Mouse (Mus musculus) forebrain, postnatal 0 days (tissue): ENCODE measurements around the gene Unkl. TPM values are rescaled to one million over a fixed set of nuclear protein-coding genes. Genes with fewer than 3 reads are reported as not detected.

Experiments used
- ATAC-seq: fragments of 200-750 bp; cut with Nextera tagmentation; 2 replicates; pipeline ENCODE4 v1.8.0; 2017; ENCODE audit warnings: mild to moderate bottlenecking, moderate library complexity
- DNase-seq: peaks from one replicate; pipeline ENCODE4 v3.0.0-alpha.2; 2015
- H3K27ac ChIP-seq: fragments of 300-500 bp; sonication (generic); 2 replicates; pipeline ENCODE4 v1.5.1; 2014; ENCODE audit warnings: low read depth, mild to moderate bottlenecking, antibody characterized with exemption, low read length, moderate library complexity, mixed read lengths
- H3K27me3 ChIP-seq: fragments of 300-500 bp; sonication (generic); 2 replicates; pipeline ENCODE4 v1.6.1; 2014; ENCODE audit warnings: mild to moderate bottlenecking, low read length, mixed read lengths; ENCODE audit not compliant: insufficient read depth
- H3K36me3 ChIP-seq: fragments of 300-500 bp; sonication (generic); 2 replicates; pipeline ENCODE4 v1.6.1; 2014; ENCODE audit warnings: mild to moderate bottlenecking, moderate library complexity; ENCODE audit not compliant: insufficient read depth
- H3K4me1 ChIP-seq: fragments of 300-500 bp; sonication (generic); 2 replicates; pipeline ENCODE4 v1.6.1; 2014; ENCODE audit warnings: antibody characterized with exemption; ENCODE audit not compliant: insufficient read depth
- H3K4me2 ChIP-seq: fragments of 300-500 bp; sonication (generic); 2 replicates; pipeline ENCODE4 v1.6.1; 2014; ENCODE audit warnings: low read depth, mild to moderate bottlenecking, moderate library complexity
- H3K4me3 ChIP-seq: fragments of 300-500 bp; sonication (generic); 2 replicates; pipeline ENCODE4 v1.5.1; 2014; ENCODE audit warnings: low read depth, low read length, mixed read lengths
- H3K9ac ChIP-seq: fragments of 300-500 bp; sonication (generic); 2 replicates; pipeline ENCODE4 v1.6.1; 2014; ENCODE audit warnings: mild to moderate bottlenecking
- H3K9me3 ChIP-seq: fragments of 300-500 bp; sonication (generic); 2 replicates; pipeline ENCODE4 v1.6.1; 2016; ENCODE audit warnings: low read length
- CTCF ChIP-seq: sonication (generic); IDR thresholded peaks from 2 replicates; pipeline ENCODE4 v1.5.1; 2016; ENCODE audit warnings: antibody characterized with exemption, control low read depth, low read depth
- WGBS: fragments of 180-500 bp; shearing (Covaris S2); extraction: QIAGEN DNeasy Blood & Tissue Kit; methylation state at CpG from one replicate; pipeline ENCODE4 v1.1.7; 2014; 5-methylcytosine and 5-hydroxymethylcytosine counted together
- polyA plus RNA-seq: library from polyadenylated mRNA; unstranded; fragments of >200 nt; fragmentation: Nextera tagmentation; extraction: Ambion mirVana; gene quantifications from 2 replicates; pipeline ENCODE4 v1.2.1, GENCODE M21; 2015
- total RNA-seq: library from RNA; depleted of rRNA; stranded (reverse); fragments of >200 nt; gene quantifications from 2 replicates; pipeline ENCODE4 v1.2.3, GENCODE M21; 2014; rRNA removed

Gene Unkl
- total RNA-seq (21.6 and 22.8 TPM in 2 replicates), polyA plus RNA-seq (7.6 and 11.6 TPM in 2 replicates)

DNA sequence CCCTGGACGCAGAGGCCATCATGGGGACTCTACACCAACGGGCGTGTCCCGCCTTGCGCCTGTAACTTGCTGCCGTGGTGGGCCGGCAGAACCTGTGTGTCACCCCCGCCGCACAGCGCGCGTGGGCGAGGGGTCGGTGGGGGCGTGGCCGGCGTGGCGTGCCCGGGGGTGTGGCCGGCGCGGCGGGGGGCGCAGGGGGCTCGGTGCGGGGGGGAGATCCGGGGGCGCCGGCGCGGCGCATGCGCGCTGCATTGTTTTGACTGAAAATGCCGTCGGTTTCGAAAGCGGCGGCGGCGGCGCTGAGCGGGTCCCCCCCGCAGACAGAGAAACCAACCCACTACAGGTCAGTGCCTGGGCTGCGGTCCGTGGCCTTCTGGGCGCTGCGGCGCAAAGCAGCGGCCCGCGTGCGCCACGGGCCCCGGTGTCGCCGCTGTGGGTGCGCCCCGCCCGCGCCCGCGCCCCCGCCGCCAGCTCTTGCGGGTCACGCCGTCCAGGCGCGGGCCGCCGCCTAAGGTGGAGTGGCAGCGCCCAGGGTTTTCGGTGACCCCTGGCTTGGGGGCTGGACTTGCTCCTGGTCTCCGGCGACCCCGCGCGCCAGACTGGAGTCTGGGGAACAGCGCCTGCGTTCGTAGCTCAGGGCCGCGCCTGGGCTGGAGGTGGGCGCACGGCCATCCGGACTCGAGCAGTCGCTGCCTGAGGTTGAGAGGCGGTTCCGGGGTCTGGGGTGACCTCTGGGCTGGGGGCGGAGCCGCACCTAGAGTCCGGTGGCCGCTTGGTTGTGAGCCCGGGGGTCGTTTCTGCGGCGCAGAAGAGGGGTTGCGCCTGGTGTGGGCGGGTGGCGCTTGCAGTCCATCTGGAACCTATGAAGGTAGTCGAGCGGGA is at the start of gene Unkl:
Unkl (plus strand) TSS at position 248 of the 882 bp plus-strand sequence.
- H3K36me3 ChIP-seq, result peaks cover 15% of the 10 kb centered on the region; the same call in 1 of the 2 replicates
- no peaks in the 10 kb centered on the region for H3K27me3 ChIP-seq
- no peak for TF ChIP-seq CTCF
- peak within 1 kb of the TSS; percentile 70 for H3K27ac ChIP-seq
- H3K9ac ChIP-seq, result peak within 1 kb of the TSS; percentile 84
- H3K4me3 ChIP-seq, result peak within 1 kb of the TSS; percentile 96
- H3K4me2 ChIP-seq, result peak within 1 kb of the TSS; percentile 91
- ATAC-seq, result peak; percentile 10; the same call in 1 of the 2 replicates
- peaks cover 8% of the 10 kb centered on the region for H3K4me1 ChIP-seq
- peak; percentile 81 for DNase-seq
- no peaks in the 10 kb centered on the region for H3K9me3 ChIP-seq
- under 1% methylated on average over 76 of the region's 104 CpGs for WGBS

DNA sequence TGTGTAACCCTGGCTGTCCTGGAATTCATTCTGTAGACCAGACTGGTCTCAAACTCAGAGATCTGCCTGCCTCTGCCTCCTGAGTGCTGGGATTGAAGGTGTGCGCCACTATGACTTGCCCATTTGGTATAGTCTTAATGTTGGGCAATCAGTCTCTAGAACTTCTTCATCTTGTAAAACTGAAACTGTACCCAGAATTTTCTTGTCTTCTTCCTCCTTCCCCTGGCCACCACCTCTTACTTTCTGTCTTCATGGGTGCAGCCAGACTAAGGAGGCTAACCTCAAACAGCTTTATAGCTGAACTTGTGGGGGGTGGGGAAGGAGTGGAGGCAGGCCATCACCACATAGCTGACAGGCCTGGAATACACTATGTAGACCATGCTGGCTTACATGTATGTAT is 49.4 kb upstream of the Unkl start:
- Histone ChIP-seq H3K4me1 (peaks cover 9% of the 10 kb centered on the region; the same call in 1 of the 2 replicates), H3K9me3 (no peaks in the 10 kb centered on the region), H3K4me2 (no peak overlapping the region), H3K27ac (no peak overlapping the region), H3K27me3 (no peaks in the 10 kb centered on the region), H3K36me3 (peaks cover 9% of the 10 kb centered on the region; the same call in 1 of the 2 replicates), H3K4me3 (no peak overlapping the region), H3K9ac (no peak overlapping the region)
- no peak for TF ChIP-seq CTCF
- WGBS, result 94% methylated on average over 1 of the region's 1 CpGs
- no peak for ATAC-seq
- no peak for DNase-seq

DNA sequence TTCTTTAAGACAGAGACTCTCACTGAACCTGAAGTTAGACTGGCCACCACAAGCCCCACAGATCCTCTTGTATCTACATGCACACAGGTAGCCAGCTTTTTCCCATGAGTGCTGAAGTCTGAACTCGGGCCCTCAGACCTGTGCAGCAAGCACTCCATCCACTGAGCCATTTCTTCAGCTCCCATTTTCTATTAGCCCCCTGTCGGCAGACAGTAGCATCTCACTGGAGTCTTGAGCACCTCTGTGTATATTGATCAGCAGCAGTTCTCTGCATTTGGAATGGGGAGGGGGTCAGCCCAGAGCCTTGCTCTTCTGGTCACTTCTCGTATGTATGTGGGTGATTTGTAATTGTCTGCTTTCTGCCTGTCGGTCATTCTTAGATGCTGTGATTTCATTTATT is 48.2 kb upstream of the Unkl start:
- ATAC-seq, result no peak
- H3K9ac ChIP-seq, result no peak overlapping the region
- WGBS, result 74% methylated on average over 4 of the region's 4 CpGs

DNA sequence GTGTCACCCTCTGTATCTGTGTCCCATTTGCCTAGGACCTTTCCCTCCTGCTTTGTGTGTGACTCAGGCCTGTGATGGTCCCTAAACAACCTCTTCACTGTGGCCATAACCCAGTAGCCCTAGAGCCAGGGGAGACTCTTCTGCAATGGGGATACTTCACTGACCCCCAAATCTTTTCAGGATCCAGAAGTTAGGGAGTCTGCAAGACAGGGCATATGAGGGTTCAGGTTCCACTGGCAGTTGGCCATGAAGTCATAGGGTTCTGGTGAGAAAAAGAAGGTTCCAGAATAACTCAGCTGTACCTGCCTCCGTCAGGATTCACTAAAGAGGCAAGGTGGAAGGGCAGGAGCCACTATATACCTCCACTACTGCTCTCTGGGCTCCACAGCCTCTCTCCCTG is 26.0 kb upstream of the Unkl start, which contains the start of gene Ccdc154:
Ccdc154 (plus strand) TSS at position 301 of the 400 bp plus-strand sequence.
- peaks cover 32% of the 10 kb centered on the region for H3K36me3 ChIP-seq

More for the DNA sequence above, 48.2 kb upstream of the Unkl start:
- H3K27me3 ChIP-seq, result no peaks in the 10 kb centered on the region
- no peak overlapping the region for H3K4me3 ChIP-seq
- no peak overlapping the region for H3K27ac ChIP-seq
- H3K9me3 ChIP-seq, result no peaks in the 10 kb centered on the region
- peaks cover 18% of the 10 kb centered on the region for H3K36me3 ChIP-seq
- DNase-seq, result no peak
- peak; percentile 53 for TF ChIP-seq CTCF
- H3K4me1 ChIP-seq, result no peaks in the 10 kb centered on the region
- H3K4me2 ChIP-seq, result no peak overlapping the region

DNA sequence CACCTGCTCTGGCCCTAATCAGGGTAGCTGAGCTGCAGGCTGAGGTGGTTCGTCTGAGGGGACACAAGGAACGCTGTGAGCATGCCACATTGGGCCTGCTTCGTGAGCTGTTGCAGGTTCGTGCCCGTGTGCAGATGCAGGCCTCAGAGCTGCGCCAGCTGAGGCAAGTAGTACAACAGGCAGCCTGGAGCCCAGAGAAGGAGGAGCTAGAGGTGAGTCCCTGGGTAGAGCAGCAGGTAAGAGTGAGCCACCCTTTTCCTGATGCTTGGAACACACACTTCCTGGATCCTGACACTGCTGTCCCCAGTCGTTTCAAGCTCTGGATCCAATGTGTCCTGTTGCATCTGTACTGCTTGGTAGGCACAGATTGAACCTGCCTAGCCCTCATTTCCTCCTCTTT is 24.8 kb upstream of the Unkl start:
- WGBS, result 83% methylated on average over 7 of the region's 7 CpGs
- H3K27ac ChIP-seq, result no peak overlapping the region
- peaks cover 27% of the 10 kb centered on the region for H3K36me3 ChIP-seq
- DNase-seq (no peak), ATAC-seq (no peak)
- no peaks in the 10 kb centered on the region for H3K27me3 ChIP-seq
- TF ChIP-seq CTCF, result no peak
- no peaks in the 10 kb centered on the region for H3K4me1 ChIP-seq
- H3K9me3 ChIP-seq, result no peaks in the 10 kb centered on the region
- no peak overlapping the region for H3K4me2 ChIP-seq
- H3K9ac ChIP-seq, result no peak overlapping the region
- H3K4me3 ChIP-seq, result no peak overlapping the region

More for the DNA sequence above, 26.0 kb upstream of the Unkl start, which contains the start of gene Ccdc154:
- WGBS, result 92% methylated on average over 1 of the region's 1 CpGs
- DNase-seq (no peak), ATAC-seq (no peak)
- H3K27me3 ChIP-seq, result no peaks in the 10 kb centered on the region
- H3K9ac ChIP-seq, result no peak within 1 kb of the TSS
- TF ChIP-seq CTCF, result no peak
- no peaks in the 10 kb centered on the region for H3K4me1 ChIP-seq
- no peak within 1 kb of the TSS for H3K4me3 ChIP-seq
- H3K27ac ChIP-seq, result no peak within 1 kb of the TSS
- no peak within 1 kb of the TSS for H3K4me2 ChIP-seq
- H3K9me3 ChIP-seq, result no peaks in the 10 kb centered on the region

DNA sequence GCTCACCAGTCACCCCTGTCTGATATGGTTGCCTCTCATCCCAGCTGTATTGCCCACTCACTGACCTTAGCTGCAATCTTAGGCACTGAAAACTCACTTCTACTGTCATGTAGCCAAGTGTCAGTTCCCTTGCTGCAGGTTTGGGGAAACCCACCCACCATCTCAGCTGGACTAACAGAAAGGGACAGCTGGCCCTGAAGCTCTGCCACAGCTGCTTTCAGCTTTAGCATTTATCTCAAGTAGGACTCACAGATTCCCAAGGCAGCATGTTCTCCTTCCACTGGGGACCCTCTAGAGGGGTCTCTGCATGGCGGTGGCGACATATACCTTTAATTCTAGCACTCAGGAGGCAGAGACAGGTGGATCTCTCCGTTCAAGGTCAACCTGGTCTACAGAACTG is 23.4 kb upstream of the Unkl start:
- 87% methylated on average over 3 of the region's 3 CpGs for WGBS
- Histone ChIP-seq H3K27me3 (no peaks in the 10 kb centered on the region), H3K36me3 (peaks cover 18% of the 10 kb centered on the region), H3K4me1 (no peaks in the 10 kb centered on the region), H3K9ac (no peak overlapping the region), H3K27ac (no peak overlapping the region), H3K4me2 (no peak overlapping the region), H3K4me3 (no peak overlapping the region), H3K9me3 (no peaks in the 10 kb centered on the region)
- TF ChIP-seq CTCF, result no peak
- ATAC-seq (no peak), DNase-seq (no peak)
